Mouse (Mus musculus) forebrain, postnatal 0 days (tissue): ENCODE measurements at regions not wholly inside any gene's neighbourhood (a gene's known extent, or its start where the extent isn't known, plus 50 kb on each side); places are given as distances from the start of the nearest gene placed in this dataset.

Source experiments
- ATAC-seq: fragments of 200-750 bp; cut with Nextera tagmentation; 2 replicates; pipeline ENCODE4 v1.8.0; 2017; ENCODE audit warnings: mild to moderate bottlenecking, moderate library complexity
- DNase-seq: peaks from one replicate; pipeline ENCODE4 v3.0.0-alpha.2; 2015
- H3K27ac ChIP-seq: fragments of 300-500 bp; sonication (generic); 2 replicates; pipeline ENCODE4 v1.5.1; 2014; ENCODE audit warnings: low read depth, mild to moderate bottlenecking, antibody characterized with exemption, low read length, moderate library complexity, mixed read lengths
- H3K27me3 ChIP-seq: fragments of 300-500 bp; sonication (generic); 2 replicates; pipeline ENCODE4 v1.6.1; 2014; ENCODE audit warnings: mild to moderate bottlenecking, low read length, mixed read lengths; ENCODE audit not compliant: insufficient read depth
- H3K36me3 ChIP-seq: fragments of 300-500 bp; sonication (generic); 2 replicates; pipeline ENCODE4 v1.6.1; 2014; ENCODE audit warnings: mild to moderate bottlenecking, moderate library complexity; ENCODE audit not compliant: insufficient read depth
- H3K4me1 ChIP-seq: fragments of 300-500 bp; sonication (generic); 2 replicates; pipeline ENCODE4 v1.6.1; 2014; ENCODE audit warnings: antibody characterized with exemption; ENCODE audit not compliant: insufficient read depth
- H3K4me2 ChIP-seq: fragments of 300-500 bp; sonication (generic); 2 replicates; pipeline ENCODE4 v1.6.1; 2014; ENCODE audit warnings: low read depth, mild to moderate bottlenecking, moderate library complexity
- H3K4me3 ChIP-seq: fragments of 300-500 bp; sonication (generic); 2 replicates; pipeline ENCODE4 v1.5.1; 2014; ENCODE audit warnings: low read depth, low read length, mixed read lengths
- H3K9ac ChIP-seq: fragments of 300-500 bp; sonication (generic); 2 replicates; pipeline ENCODE4 v1.6.1; 2014; ENCODE audit warnings: mild to moderate bottlenecking
- H3K9me3 ChIP-seq: fragments of 300-500 bp; sonication (generic); 2 replicates; pipeline ENCODE4 v1.6.1; 2016; ENCODE audit warnings: low read length
- CTCF ChIP-seq: sonication (generic); IDR thresholded peaks from 2 replicates; pipeline ENCODE4 v1.5.1; 2016; ENCODE audit warnings: antibody characterized with exemption, control low read depth, low read depth
- WGBS: fragments of 180-500 bp; shearing (Covaris S2); extraction: QIAGEN DNeasy Blood & Tissue Kit; methylation state at CpG from one replicate; pipeline ENCODE4 v1.1.7; 2014; 5-methylcytosine and 5-hydroxymethylcytosine counted together

DNA sequence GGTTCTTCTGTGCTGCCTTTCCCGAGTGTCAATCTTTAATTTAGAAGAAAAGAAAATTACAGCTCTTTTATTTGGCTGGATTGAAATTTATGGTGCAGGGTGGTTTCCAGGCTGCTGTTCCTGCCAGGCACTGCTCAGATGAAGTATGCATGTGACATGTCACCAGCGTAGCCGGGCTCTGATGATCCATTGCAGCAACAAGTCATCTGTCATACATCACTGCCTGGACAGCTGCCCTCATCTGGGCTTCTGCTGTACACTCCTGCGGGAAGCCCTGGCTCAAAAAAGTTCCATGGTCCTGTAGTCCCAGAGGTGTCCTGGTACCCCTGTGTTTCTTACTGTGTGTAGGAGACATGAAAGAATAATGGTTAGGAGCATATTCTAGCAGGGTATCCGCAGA, 773.0 kb downstream of the Kcnj2 start:
- TF ChIP-seq CTCF: no peak
- Histone ChIP-seq H3K36me3 (no peaks in the 10 kb centered on the region), H3K27me3 (no peaks in the 10 kb centered on the region), H3K4me3 (no peak overlapping the region), H3K4me1 (no peaks in the 10 kb centered on the region), H3K27ac (no peak overlapping the region), H3K4me2 (no peak overlapping the region), H3K9me3 (no peaks in the 10 kb centered on the region), H3K9ac (no peak overlapping the region)
- WGBS: 72% methylated on average over 5 of the region's 5 CpGs
- DNase-seq: no peak
- ATAC-seq: no peak

- no peak; the same call in 1 of the 2 replicates for ATAC-seq
- no peaks in the 10 kb centered on the region for H3K36me3 ChIP-seq
- DNase-seq: no peak
- H3K9ac ChIP-seq: no peak overlapping the region
- no peaks in the 10 kb centered on the region for H3K4me1 ChIP-seq
- no peak overlapping the region for H3K4me3 ChIP-seq
- no peak overlapping the region for H3K4me2 ChIP-seq
- no peaks in the 10 kb centered on the region for H3K27me3 ChIP-seq
- H3K27ac ChIP-seq: no peak overlapping the region
- TF ChIP-seq CTCF: no peak
- 22% methylated on average over 4 of the region's 4 CpGs for WGBS
- H3K9me3 ChIP-seq: no peaks in the 10 kb centered on the region
These were observed 777.8 kb downstream of the Kcnj2 start for GRCm38 (mm10) chr11:111843728-111844258.

DNA sequence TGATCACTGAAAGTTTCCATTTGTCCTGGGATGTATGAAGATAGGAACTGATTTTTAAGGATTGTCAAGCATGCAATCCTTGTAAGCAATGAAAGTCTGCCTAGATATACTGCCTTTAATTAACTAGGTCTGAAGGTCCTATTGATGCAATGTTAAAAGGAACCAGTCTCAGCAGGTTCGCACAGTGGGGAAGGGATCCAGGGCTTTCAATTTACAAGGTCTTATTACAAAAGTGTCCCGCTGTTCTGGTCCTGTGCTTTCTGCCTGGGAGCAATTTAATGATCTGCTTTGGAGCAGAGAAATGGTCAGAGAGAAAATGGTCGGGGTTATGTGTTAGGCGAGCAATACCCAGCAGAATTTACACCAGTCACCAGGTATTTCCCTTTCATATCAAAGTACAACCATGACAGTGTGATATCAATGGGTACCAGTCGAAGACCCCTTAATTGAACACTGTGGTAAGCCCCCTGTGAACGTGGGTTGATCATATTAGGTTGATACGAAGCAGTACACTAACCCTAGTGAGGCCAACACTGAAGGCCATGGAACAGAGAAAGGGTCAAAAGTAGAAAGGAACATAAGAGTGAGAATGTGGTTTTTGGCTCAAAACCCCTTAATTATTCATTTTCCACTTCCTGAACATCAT, 778.5 kb downstream of the Kcnj2 start:
- H3K36me3 ChIP-seq: no peaks in the 10 kb centered on the region
- H3K9ac ChIP-seq: no peak overlapping the region
- no peaks in the 10 kb centered on the region for H3K4me1 ChIP-seq
- H3K4me3 ChIP-seq: no peak overlapping the region
- H3K27ac ChIP-seq: no peak overlapping the region
- H3K27me3 ChIP-seq: no peaks in the 10 kb centered on the region
- ATAC-seq (no peak), DNase-seq (no peak)
- no peak overlapping the region for H3K4me2 ChIP-seq
- no peak for TF ChIP-seq CTCF
- 14% methylated on average over 7 of the region's 7 CpGs for WGBS
- H3K9me3 ChIP-seq: no peaks in the 10 kb centered on the region

- DNase-seq (no peak), ATAC-seq (no peak)
- Histone ChIP-seq H3K36me3 (no peaks in the 10 kb centered on the region), H3K27ac (no peak overlapping the region), H3K4me2 (no peak overlapping the region), H3K9ac (no peak overlapping the region), H3K4me1 (no peaks in the 10 kb centered on the region), H3K9me3 (no peaks in the 10 kb centered on the region), H3K27me3 (no peaks in the 10 kb centered on the region), H3K4me3 (no peak overlapping the region)
- 74% methylated on average over 2 of the region's 2 CpGs for WGBS
- no peak for TF ChIP-seq CTCF
These were observed 791.3 kb downstream of the Kcnj2 start for GRCm38 (mm10) chr11:111857288-111857687.

DNA sequence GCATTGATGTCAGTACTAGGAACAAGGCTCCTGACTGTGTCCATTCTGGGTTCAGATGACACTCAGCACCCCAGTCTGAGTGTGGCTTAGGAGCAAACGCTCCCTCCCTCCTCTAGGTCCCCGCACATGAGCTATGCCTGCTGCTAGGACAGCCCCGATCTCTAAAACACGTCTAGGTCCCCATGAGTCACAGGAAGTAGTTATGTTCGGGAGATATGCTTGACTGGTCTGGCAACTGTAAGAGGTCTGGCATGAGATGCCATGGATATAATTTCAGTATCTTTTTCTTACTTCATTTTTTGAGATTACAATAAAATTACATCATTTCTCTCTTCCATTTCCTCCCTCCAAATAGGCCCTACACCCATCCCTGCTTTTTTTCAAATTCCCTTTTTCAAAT, 792.1 kb downstream of the Kcnj2 start:
- WGBS: 94% methylated on average over 5 of the region's 5 CpGs

GRCm38 (mm10) chr11:111865143-111865542, 799.2 kb downstream of the Kcnj2 start:
- Histone ChIP-seq H3K9ac (no peak overlapping the region), H3K27me3 (no peaks in the 10 kb centered on the region), H3K4me1 (no peaks in the 10 kb centered on the region), H3K36me3 (no peaks in the 10 kb centered on the region), H3K4me2 (no peak overlapping the region), H3K4me3 (no peak overlapping the region), H3K9me3 (no peaks in the 10 kb centered on the region), H3K27ac (no peak overlapping the region)
- no peak for TF ChIP-seq CTCF
- WGBS: 38% methylated on average over 1 of the region's 1 CpGs
- DNase-seq (no peak), ATAC-seq (no peak)

More for the DNA sequence above, 792.1 kb downstream of the Kcnj2 start:
- Histone ChIP-seq H3K9ac (no peak overlapping the region), H3K27ac (no peak overlapping the region), H3K4me3 (no peak overlapping the region), H3K9me3 (no peaks in the 10 kb centered on the region), H3K36me3 (no peaks in the 10 kb centered on the region), H3K27me3 (no peaks in the 10 kb centered on the region), H3K4me2 (no peak overlapping the region), H3K4me1 (no peaks in the 10 kb centered on the region)
- DNase-seq (no peak), ATAC-seq (no peak)
- no peak for TF ChIP-seq CTCF

GRCm38 (mm10) chr11:111875406-111875805, 809.4 kb downstream of the Kcnj2 start:
- ATAC-seq (no peak), DNase-seq (no peak)
- Histone ChIP-seq H3K4me2 (no peak overlapping the region), H3K27ac (no peak overlapping the region), H3K9ac (no peak overlapping the region), H3K4me1 (no peaks in the 10 kb centered on the region), H3K36me3 (no peaks in the 10 kb centered on the region), H3K27me3 (no peaks in the 10 kb centered on the region), H3K9me3 (no peaks in the 10 kb centered on the region), H3K4me3 (no peak overlapping the region)
- TF ChIP-seq CTCF: no peak
- WGBS: 75% methylated on average over 4 of the region's 4 CpGs
